In genomic region chr11:103333719-103334398, GRCm38 (mm10) we compare ENCODE assay signal across 7 mouse cellular contexts. TPM values are rescaled to one million over a fixed set of nuclear protein-coding genes. Genes with fewer than 3 reads are reported as not detected.
DNase-seq lines count a peak whose midpoint lies in the region; ATAC-seq and TF ChIP-seq lines count a peak whose summit lies in the region.

No protein-coding gene starts in this region.

- peak; percentile 49 for DNase-seq in NIH3T3 (ENCODE audit: low read depth)
- peak; percentile 79 for DNase-seq in embryo, embryonic 11 days
- peak; percentile 41 to 77 for DNase-seq in kidney, postnatal 36 days

- peak overlapping the region; percentile 61 for H3K4me2 ChIP-seq in heart, embryonic 16.5 days (ENCODE audit: low read depth, low read length)
- H3K4me2 ChIP-seq in midbrain, embryonic 13.5 days (replicated peaks) = peak overlapping the region; percentile 56

- H3K27me3 ChIP-seq in E14TG2a.4 (ENCODE audit: insufficient read depth, low read length) = peaks cover 27% of the 10 kb centered on the region
- peaks cover 9% of the 10 kb centered on the region; the same call in 1 of the 2 replicates for H3K27me3 ChIP-seq in heart, embryonic 16.5 days (ENCODE audit: control insufficient read depth, insufficient read depth, low read length)
- H3K27me3 ChIP-seq in midbrain, embryonic 13.5 days = peaks cover 33% of the 10 kb centered on the region

- WGBS in heart, embryonic 16.5 days = 29% methylated on average over 40 of the region's 40 CpGs
- 11% methylated on average over 40 of the region's 40 CpGs for WGBS in midbrain, embryonic 13.5 days

- peaks cover 13% of the 10 kb centered on the region for H3K9me3 ChIP-seq in E14TG2a.4 (ENCODE audit: low read length)
- H3K9me3 ChIP-seq in heart, embryonic 16.5 days (replicated peaks; ENCODE audit: control insufficient read depth, low read length) = no peaks in the 10 kb centered on the region
- no peaks in the 10 kb centered on the region for H3K9me3 ChIP-seq in midbrain, embryonic 13.5 days

- peak; percentile 30 for TF ChIP-seq CTCF in E14TG2a.4 (conservative IDR thresholded peaks at IDR 0.05; ENCODE audit: low read length)

- H3K4me1 ChIP-seq in E14TG2a.4 (replicated peaks; ENCODE audit: low read depth, low read length) = peaks cover 59% of the 10 kb centered on the region
- peaks cover 6% of the 10 kb centered on the region; the same call in 1 of the 2 replicates for H3K4me1 ChIP-seq in heart, embryonic 16.5 days (ENCODE audit: control insufficient read depth, insufficient read depth, low read length)
- peaks cover 13% of the 10 kb centered on the region for H3K4me1 ChIP-seq in midbrain, embryonic 13.5 days (replicated peaks)

- H3K4me3 ChIP-seq in E14TG2a.4 (replicated peaks; ENCODE audit: low read length) = peak overlapping the region; percentile 72
- peak overlapping the region; percentile 39 for H3K4me3 ChIP-seq in heart, embryonic 16.5 days (ENCODE audit: low read length)
- peak overlapping the region; percentile 33 for H3K4me3 ChIP-seq in midbrain, embryonic 13.5 days (replicated peaks)

- no peak for ATAC-seq in heart, embryonic 16.5 days (replicated peaks; ENCODE audit: extremely low read depth, insufficient read depth, low FRiP score)
- ATAC-seq in midbrain, embryonic 13.5 days = peak; percentile 47
- ATAC-seq in inflammation-experienced regulatory T-cells, adult 6 months = no peak

- H3K36me3 ChIP-seq in E14TG2a.4 (ENCODE audit: insufficient read depth, low read length) = no peaks in the 10 kb centered on the region
- H3K36me3 ChIP-seq in heart, embryonic 16.5 days (ENCODE audit: control insufficient read depth, insufficient read depth) = no peaks in the 10 kb centered on the region
- no peaks in the 10 kb centered on the region for H3K36me3 ChIP-seq in midbrain, embryonic 13.5 days

- H3K9ac ChIP-seq in heart, embryonic 16.5 days (ENCODE audit: low read length) = no peak overlapping the region
- no peak overlapping the region; the same call in 1 of the 2 replicates for H3K9ac ChIP-seq in midbrain, embryonic 13.5 days (replicated peaks)

- H3K27ac ChIP-seq in heart, embryonic 16.5 days (ENCODE audit: low read length) = no peak overlapping the region
- H3K27ac ChIP-seq in midbrain, embryonic 13.5 days = no peak overlapping the region

RNA-seq across cellular contexts. Expression of gene Arhgap27, which starts 29.6 kb away (rescaled TPM):
- polyA plus RNA-seq in heart, embryonic 16.5 days (2015; fragmentation: Nextera tagmentation; extraction: Ambion mirVana) = 7.5 and 8.5 TPM in 2 replicates
- 1.7 and 2.6 TPM in 2 replicates for polyA plus RNA-seq in midbrain, embryonic 13.5 days (2015; fragmentation: Nextera tagmentation; extraction: Ambion mirVana)
- polyA plus RNA-seq in inflammation-experienced regulatory T-cells, adult 6 months (2017; shearing (Covaris generic)) = 10 to 100 TPM; 22.2 to 27.8 (median 25.8) TPM
